Mouse (Mus musculus): ENCODE data around the gene Capn12.

The Capn12 gene

DNA sequence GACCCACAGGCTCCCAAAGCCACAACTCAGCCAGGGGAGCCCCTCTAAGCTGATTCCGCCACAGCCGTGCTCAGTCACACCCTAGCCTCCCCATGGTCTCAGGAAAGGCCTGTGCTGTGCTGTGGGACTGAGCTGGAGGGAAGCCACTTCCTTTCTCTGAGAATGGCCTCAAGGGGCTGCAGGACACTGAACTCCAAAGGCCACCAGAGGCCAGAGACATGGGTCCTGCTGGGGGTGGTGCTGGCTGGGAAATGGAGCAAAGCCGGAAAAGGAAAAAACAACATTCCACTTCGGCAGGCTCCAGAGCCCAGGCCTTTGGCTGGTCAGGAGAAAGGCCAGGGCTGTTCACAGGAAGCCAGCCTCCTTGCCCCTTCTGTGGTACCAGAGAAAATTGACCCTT, 30.4 kb downstream of the Capn12 start:
- in situ Hi-C loops (cut with MboI; ENCODE audit: low pct_unique_long_range_greater_than_20kb in 1 of 2, low sequenced_read_pairs in 2 of 2, unreplicated experiment in 1 of 2) = no loop called here

DNA sequence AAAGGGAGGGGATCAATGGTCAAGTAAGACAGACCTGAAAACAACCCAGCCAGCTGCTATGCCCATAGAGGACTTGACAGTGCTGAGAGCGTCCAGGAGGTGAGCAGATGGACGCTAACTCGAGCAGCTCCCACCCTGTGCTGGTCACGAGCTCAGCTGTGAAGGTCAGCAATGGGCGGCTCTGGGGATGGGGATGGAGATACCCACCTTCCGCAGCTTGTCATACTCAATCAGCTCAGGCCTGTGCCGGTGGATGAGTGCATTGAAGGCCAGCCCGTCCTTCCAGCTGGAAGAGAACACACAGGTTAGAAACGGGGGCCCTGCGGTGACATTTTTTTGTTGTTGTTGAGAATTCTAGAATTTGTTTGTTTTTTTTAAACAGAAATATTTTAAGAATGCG, 31.9 kb downstream of the Capn12 start:
- in situ Hi-C loops (cut with MboI; ENCODE audit: low pct_unique_long_range_greater_than_20kb in 1 of 2, low sequenced_read_pairs in 2 of 2, unreplicated experiment in 1 of 2) = no loop called here

DNA sequence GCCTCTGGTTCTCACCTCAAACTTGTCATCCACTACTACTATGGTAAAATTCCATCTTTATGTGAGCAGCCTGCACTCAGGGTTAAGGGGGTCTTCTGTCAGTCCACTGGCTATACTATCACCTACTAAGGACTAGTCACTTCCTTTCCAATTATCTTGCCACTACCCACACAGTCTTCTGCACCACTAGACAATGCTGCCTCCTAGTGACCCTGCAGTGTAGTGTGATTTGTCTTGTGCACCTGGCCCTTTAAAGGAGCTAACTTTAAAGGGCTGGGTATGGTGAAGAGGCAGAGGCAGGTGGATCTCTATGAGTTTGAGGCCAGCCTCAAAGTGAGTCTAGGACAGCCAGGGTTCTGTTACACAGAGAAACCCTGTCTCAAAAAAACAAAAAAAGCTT, 35.3 kb downstream of the Capn12 start:
- in situ Hi-C loops (cut with MboI; ENCODE audit: low pct_unique_long_range_greater_than_20kb in 1 of 2, low sequenced_read_pairs in 2 of 2, unreplicated experiment in 1 of 2) = no loop called here

DNA sequence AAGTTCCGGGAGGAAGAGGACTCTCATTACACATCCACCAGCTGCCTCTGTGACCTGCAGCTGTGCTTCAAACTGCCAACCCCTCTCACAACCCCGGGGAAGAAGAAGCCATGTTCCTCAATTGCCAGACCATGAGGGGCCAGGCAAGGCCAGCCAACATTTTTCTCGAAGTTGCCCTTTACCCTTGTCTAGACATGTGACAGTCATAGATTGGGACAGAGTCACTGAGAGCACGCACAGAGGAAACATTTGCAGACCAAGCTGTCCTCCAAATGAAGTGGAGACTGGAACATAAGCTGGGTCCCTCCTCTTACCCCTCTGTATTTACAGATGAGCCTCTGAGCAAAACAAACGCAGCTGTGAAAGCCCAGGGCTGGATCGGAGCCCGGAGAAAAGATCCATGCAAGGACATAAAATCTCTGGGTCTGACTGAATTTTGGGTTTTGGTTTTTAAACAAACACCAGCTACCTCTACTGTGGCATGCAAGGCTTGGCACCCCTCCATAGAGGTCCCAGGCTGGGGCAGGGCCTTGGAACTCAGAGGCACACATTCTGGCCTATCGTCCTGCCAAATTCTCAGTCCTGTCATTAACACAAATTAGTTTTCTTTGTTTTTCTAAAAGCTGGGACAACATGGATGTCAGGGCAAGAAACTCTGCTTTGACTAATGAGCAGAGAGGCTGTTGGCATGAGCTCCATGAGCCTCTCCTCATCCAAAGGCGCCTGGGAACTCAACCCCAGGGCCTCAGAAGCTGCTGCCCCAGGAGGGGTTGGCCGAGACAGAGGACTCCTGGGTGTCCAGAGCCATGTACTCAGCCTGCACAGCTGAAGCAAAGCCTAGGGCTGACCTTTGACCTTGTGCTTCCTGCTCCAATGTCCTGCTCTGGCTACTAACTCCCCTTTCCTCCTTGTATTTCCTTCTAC, 36.5 kb downstream of the Capn12 start:
- in situ Hi-C loops (cut with MboI; ENCODE audit: low pct_unique_long_range_greater_than_20kb in 1 of 2, low sequenced_read_pairs in 2 of 2, unreplicated experiment in 1 of 2) = no loop called here

DNA sequence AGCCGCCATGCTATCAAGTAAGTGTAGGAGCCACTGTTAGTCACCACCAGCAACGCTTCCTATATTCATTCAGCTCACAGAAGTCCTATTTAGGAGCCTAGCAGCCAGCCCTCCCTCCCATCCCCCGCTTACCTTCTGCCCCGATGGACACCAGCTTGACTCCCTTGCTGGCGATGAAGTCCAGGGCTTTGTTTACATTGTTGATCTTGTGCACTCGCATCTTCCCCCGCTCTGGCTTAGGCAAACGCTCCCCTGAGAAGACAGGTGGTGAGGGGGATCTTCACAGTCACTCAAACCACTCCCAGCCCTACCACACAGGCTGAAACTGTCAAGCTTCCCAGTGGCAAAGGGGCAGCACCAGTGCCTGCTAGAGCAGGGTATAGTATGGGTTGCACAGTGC, 37.3 kb downstream of the Capn12 start:
- in situ Hi-C loops (cut with MboI; ENCODE audit: low pct_unique_long_range_greater_than_20kb in 1 of 2, low sequenced_read_pairs in 2 of 2, unreplicated experiment in 1 of 2) = no loop called here

DNA sequence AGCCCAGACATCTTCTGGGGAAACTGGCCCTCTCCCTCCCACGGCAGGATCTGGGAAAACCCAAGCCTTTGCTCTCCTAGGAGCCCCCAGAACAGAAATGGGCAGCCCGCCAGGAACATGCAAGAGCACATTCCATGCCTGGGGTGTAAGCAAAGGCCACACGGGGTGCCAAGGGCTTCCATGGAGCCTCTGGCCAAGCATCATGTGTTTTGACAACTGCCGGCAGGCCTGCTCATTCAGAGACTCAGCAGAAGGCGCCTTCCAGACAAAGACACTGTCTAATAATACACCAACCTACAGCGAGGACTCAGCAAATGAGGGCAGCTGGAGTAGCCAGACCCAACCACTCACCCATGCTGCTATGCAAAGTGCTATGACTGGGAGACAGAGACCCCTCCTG, 38.6 kb downstream of the Capn12 start:
- in situ Hi-C loops (cut with MboI; ENCODE audit: low pct_unique_long_range_greater_than_20kb in 1 of 2, low sequenced_read_pairs in 2 of 2, unreplicated experiment in 1 of 2) = no loop called here

DNA sequence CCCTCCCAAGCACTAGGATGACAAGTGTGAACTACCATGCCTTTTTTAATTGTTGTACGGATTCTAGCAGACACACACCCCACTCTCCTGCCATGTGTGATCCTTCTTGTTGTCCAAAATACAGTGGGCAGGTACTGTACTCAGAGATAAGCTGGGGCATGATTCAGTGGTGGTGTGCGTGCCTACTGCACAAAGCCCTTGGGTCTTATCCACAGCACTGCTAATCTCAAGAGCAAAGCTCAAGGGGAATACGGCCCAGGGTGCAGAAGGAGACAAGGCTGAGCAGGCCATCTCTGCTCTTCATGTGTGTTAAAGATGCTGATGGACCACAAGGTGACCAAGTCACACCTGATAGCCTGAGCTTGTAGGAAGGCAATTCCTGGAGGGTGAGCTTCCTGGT, 40.0 kb downstream of the Capn12 start:
- in situ Hi-C loops (cut with MboI; ENCODE audit: low pct_unique_long_range_greater_than_20kb in 1 of 2, low sequenced_read_pairs in 2 of 2, unreplicated experiment in 1 of 2) = no loop called here

DNA sequence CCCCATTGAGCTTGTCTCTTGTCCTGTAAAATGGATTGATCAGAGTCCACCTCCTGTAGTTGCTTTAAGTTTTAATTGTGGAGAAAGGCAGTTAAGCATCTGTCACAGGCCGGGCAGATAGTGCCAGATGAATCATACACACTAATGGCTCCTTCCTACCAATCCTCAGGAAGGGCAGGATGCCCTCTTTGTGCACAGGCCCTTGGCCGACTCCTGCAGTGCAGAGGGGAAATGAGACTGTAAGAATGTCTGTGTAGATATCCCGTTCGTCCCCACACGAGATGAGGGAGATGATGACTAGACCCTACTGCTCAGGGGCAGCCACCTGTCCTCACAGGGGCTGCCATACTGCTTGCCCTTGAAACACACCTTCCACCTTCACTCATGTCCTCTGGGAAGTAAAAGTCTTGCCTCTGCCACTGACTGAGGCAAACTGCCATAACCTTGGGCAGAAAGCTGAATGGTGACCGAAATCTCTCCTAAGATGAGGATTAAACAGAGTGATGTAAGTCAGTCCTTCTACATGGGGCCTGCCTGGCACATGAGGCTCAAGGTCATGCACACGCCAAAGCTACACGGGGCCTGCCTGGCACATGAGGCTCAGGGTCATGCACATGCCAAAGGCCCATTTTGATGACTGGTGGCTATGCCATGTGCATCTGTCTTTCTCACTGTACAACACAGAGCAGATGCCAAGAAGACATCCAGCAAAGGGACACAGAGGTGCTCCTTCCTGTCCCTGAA, 40.7 kb downstream of the Capn12 start:
- in situ Hi-C loops (cut with MboI; ENCODE audit: low pct_unique_long_range_greater_than_20kb in 1 of 2, low sequenced_read_pairs in 2 of 2, unreplicated experiment in 1 of 2) = no loop called here

DNA sequence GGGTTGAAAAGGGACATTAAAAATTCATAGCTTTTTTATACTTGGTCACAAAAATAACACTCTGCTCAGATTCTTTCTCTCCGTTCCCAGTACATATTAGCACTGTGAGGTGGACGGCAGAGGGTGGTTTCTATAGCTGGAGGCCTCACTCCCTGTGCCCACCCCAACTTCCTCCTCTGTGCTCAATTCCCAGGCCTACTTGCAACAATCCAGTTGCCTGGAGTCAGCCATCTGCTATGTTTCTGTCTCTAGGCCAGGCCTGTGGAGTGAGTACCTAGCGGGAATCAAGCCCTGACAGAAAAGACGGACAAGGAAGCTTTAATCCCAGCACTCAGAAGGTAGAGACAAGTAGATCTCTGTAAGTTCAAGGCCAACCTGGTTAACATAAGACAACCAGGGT, 41.4 kb downstream of the Capn12 start:
- in situ Hi-C loops (cut with MboI; ENCODE audit: low pct_unique_long_range_greater_than_20kb in 1 of 2, low sequenced_read_pairs in 2 of 2, unreplicated experiment in 1 of 2) = no loop called here

DNA sequence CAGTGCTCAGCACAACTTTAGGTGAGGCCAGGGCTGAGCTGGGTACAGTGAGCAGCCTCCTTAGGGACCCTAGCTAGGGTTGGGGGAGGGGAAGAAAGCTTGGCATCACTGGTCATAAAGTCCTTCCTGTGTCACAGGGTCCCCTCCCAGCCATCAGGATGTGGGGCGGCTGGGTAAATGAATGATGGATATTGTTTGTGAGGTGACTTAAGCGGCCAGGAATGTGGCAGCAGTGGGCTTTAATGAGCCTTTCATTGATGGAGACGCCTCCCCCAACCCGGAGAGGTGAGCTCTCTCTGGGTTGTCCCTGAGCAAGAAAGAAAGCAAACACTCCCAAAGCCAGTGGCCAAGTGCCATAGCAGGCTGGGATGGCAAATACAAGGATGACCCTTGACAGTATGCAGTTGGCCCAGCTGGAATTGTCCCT, 42.7 kb downstream of the Capn12 start:
- in situ Hi-C loops (cut with MboI; ENCODE audit: low pct_unique_long_range_greater_than_20kb in 1 of 2, low sequenced_read_pairs in 2 of 2, unreplicated experiment in 1 of 2) = no loop called here

DNA sequence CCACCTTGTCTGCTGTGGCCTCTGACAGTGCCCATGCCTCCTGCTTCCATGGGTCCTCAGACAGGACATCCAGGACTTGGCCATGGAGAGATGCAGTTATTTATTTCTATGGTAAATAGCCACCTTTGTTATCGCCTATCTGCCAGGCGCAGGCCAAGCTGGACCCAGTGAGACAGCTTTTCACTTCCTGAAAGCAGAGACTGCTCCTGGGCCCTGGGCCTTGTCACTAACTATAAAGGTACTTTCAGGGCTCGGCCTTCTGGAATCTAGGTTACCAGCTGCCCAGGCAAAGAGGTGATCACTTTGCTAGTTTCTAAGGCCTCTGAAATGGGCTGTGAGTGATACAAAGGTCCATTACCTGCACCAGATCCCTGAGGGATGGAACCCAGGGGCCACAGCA, 43.6 kb downstream of the Capn12 start:
- in situ Hi-C loops (cut with MboI; ENCODE audit: low pct_unique_long_range_greater_than_20kb in 1 of 2, low sequenced_read_pairs in 2 of 2, unreplicated experiment in 1 of 2) = no loop called here

DNA sequence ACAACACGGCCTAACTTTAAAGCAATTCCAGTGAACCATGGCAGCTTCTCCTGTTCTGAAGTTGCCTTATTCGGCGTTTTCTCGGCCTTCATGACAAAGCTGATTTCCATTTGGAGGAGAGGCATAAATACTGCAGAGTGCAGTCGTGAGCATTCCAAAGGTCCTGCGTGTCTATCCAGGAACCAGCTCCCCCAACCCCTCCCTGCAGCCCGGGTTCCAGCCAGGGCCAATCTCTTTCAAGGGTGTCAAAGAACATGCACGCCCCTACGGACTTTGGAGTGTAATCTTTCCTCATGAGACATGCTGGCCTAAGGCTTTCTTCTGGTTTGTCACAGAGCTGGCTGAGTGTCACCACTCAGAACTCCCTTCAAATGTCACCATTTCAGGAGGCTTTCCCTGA, 44.1 kb downstream of the Capn12 start:
- in situ Hi-C loops (cut with MboI; ENCODE audit: low pct_unique_long_range_greater_than_20kb in 1 of 2, low sequenced_read_pairs in 2 of 2, unreplicated experiment in 1 of 2) = no loop called here

DNA sequence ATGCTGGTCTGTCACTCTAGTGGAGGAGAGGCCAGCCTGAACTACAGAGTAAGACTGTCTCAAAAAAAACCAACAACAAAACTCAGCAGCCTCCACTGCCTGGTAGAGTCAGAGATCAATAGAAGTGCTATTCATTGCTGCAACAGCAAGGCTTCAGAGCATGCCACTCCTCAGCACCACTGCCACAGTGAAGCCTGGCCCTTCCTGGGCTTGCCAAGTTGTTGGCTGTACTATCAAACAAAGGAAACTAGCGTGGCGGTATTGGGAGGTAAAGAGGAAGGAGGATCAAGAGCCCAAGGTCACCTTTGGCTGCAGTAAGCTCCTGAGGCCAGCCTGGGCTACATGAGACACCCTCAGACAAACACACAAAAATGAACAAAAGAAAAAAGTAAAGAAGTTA, 45.0 kb downstream of the Capn12 start:
- in situ Hi-C loops (cut with MboI; ENCODE audit: low pct_unique_long_range_greater_than_20kb in 1 of 2, low sequenced_read_pairs in 2 of 2, unreplicated experiment in 1 of 2) = no loop called here

DNA sequence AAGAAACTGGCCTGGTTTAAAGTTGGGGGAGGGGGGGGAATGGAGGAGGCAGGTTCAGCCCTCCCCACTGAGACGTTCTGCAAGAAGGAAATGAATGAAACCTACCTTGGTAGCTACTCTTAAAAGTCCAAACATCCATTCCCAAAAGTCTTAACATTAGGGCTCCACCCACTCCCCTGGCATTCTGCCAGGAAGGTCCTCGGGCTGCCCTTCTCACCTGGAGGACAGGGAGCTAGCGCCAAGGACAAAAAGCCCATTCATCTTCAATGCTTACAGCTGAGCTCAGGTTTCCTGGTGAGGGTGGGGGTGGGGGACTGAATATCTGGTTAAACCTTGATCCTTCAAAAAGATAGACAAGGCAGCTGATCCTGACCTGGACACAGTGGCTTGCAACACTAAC, 48.2 kb downstream of the Capn12 start:
- in situ Hi-C loops (cut with MboI; ENCODE audit: low pct_unique_long_range_greater_than_20kb in 1 of 2, low sequenced_read_pairs in 2 of 2, unreplicated experiment in 1 of 2) = no loop called here

DNA sequence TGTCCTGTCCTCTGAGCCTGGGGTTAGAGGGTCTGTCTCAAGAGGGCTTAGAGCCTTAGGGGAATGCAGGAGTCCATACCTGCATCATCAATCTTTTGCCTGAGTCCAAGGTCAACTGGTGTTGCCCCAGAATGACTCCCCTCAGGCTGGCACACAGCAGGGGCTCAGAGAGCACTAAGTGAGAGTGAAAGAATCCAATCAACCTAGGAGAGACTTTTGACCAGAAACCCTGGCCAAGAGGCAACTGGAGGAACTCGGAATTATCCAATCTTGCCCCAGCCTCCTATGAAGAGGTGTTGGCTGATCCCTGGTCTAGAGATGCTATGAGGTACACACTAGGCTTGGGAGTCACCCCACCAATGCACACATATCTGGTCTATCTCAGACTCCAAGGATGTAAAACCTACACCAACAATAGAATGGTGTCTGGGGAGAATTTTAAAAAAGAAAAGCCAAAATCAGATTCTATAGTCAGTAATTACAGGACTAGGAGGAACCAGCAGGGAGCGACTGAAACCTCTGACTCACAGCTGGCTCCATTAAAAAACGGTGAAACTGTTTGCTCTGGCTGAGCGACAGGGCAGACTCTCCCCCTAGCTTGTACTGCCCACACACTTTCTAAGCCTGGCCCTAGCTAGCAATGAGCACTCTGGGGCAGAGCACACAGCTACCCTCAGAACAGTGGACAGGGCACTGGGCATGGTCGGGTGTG, 49.3 kb downstream of the Capn12 start:
- in situ Hi-C loops (cut with MboI; ENCODE audit: low pct_unique_long_range_greater_than_20kb in 1 of 2, low sequenced_read_pairs in 2 of 2, unreplicated experiment in 1 of 2) = no loop called here

DNA sequence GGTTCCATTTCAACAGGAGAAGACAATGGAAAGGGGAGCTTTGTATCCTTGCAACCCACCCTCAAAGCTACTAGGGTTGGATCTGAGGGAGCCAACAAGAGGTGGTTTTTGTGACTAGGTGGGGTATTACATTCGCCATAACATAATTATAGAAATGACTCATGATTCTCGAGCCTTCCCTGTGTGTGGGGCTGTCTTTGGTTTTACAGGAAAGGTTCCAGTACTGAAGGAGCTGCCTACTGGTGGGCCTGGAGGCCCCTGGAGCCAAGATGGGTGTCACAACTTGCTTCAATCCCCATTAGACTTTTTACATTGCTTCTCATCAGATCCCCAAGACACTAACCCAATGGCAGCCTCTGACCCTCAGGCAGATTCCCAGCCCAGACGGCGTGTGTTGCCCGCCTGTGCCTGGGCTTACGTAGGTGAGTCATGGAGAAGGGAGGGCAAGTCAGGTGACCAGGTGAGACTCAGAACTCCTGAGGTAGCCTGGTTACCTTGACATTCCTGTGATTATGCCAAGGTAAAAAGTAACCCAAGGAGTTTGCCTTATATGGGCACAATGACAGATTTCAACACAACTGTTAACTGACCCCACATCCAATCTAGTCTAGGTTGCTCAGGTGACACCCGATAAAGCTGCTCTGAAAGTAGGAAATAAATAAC, 49.9 kb downstream of the Capn12 start:
- in situ Hi-C loops (cut with MboI; ENCODE audit: low pct_unique_long_range_greater_than_20kb in 1 of 2, low sequenced_read_pairs in 2 of 2, unreplicated experiment in 1 of 2) = no loop called here

DNA sequence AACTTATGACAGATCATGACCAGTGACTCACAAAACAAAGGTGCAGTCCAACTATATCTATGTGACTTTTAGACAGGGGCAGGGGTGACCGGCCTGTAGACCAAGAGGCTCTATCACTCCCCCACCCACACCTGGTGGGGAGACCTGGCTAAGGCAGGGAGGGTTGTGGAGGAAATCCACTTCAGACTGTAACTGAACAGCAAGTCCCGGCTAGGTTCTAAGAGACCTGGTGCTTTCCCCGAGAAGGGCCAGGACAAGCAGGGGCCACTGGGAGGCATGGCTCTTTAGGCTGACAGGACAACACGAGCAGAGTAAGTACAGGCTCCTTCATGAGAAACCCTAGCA, 50.4 kb downstream of the Capn12 start:
- in situ Hi-C loops (cut with MboI; ENCODE audit: low pct_unique_long_range_greater_than_20kb in 1 of 2, low sequenced_read_pairs in 2 of 2, unreplicated experiment in 1 of 2) = no loop called here

DNA sequence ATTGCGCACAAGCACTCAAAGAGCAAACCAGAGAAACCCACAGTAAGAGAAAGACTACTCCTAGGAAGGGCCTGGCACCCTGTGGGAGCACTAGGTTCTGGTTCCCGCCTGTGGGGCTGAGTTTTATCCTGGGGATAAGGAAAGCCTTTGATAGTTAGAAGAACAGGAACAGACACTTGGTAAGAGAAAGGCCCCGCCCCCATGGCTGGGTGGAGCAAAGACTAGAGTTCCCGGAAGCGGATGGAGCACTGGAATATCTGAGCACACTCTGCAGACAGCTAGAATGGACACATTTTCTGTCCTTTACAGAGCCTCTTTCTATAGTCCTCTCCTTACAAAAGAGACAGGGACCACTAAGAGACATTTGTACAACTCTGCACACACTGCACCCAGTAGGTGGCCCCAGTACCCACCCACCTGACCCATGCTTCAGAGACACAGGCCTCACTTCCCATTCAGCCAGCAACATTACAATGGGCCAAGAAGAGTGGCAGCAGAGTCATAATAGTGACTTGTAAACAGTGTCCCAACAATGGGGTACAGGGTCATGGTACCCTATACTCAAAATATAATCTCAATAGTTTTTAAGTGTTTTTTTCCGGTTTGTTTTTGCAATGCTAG, 51.3 kb downstream of the Capn12 start:
- in situ Hi-C loops (cut with MboI; ENCODE audit: low pct_unique_long_range_greater_than_20kb in 1 of 2, low sequenced_read_pairs in 2 of 2, unreplicated experiment in 1 of 2) = no loop called here
